Mouse (Mus musculus) neural tube, embryonic 14.5 days (tissue): ENCODE results near the gene Lilrb4a. TPM values are rescaled to one million over a fixed set of nuclear protein-coding genes. Genes with fewer than 3 reads are reported as not detected.

Experiments
- ATAC-seq: fragments of 200-750 bp; cut with Nextera tagmentation; 2 replicates; pipeline ENCODE4 v1.8.0; 2017; ENCODE audit warnings: low read depth, mild to moderate bottlenecking, moderate TSS enrichment, moderate library complexity
- H3K27ac ChIP-seq: fragments of 300-500 bp; sonication (generic); 2 replicates; pipeline ENCODE4 v1.5.1; 2014; ENCODE audit warnings: low read depth, mild to moderate bottlenecking, control low read depth, low read length, moderate library complexity, mixed read lengths
- H3K27me3 ChIP-seq: fragments of 300-500 bp; sonication (generic); 2 replicates; pipeline ENCODE4 v1.6.1; 2014; ENCODE audit warnings: low read length; ENCODE audit not compliant: control insufficient read depth, insufficient read depth
- H3K36me3 ChIP-seq: fragments of 300-500 bp; sonication (generic); 2 replicates; pipeline ENCODE4 v1.6.1; 2014; ENCODE audit warnings: low read length, mixed read lengths; ENCODE audit not compliant: control insufficient read depth, insufficient read depth
- H3K4me1 ChIP-seq: fragments of 300-500 bp; sonication (generic); 2 replicates; pipeline ENCODE4 v1.6.1; 2014; ENCODE audit warnings: low read length; ENCODE audit not compliant: control insufficient read depth, insufficient read depth
- H3K4me2 ChIP-seq: fragments of 300-500 bp; sonication (generic); 2 replicates; pipeline ENCODE4 v1.6.1; 2014; ENCODE audit warnings: mild to moderate bottlenecking, low read depth, low read length, control low read depth
- H3K4me3 ChIP-seq: fragments of 300-500 bp; sonication (generic); 2 replicates; pipeline ENCODE4 v1.5.1; 2014; ENCODE audit warnings: low read depth, low read length, control low read depth, mixed read lengths
- H3K9ac ChIP-seq: fragments of 300-500 bp; sonication (generic); replicated peaks from 2 replicates; pipeline ENCODE4 v1.6.1; 2014; ENCODE audit warnings: low read depth, mild to moderate bottlenecking, control low read depth, low read length, mixed read lengths
- H3K9me3 ChIP-seq: fragments of 300-500 bp; sonication (generic); 2 replicates; pipeline ENCODE4 v1.6.1; 2016; ENCODE audit warnings: low read length; ENCODE audit not compliant: control insufficient read depth
- WGBS: fragments of 180-500 bp; shearing (Covaris S2); extraction: QIAGEN DNeasy Blood & Tissue Kit; methylation state at CpG from one replicate; pipeline ENCODE4 v1.1.7; 2014; 5-methylcytosine and 5-hydroxymethylcytosine counted together
- polyA plus RNA-seq: library from polyadenylated mRNA; unstranded; fragments of >200 nt; fragmentation: Nextera tagmentation; extraction: Ambion mirVana; gene quantifications from 2 replicates; pipeline ENCODE4 v1.2.1, GENCODE M21; 2014

Gene Lilrb4a
- polyA plus RNA-seq, 1 experiment from 2014 or later: 0.43 TPM

- Histone ChIP-seq H3K4me3 (no peak overlapping the region), H3K27ac (no peak overlapping the region), H3K36me3 (no peaks in the 10 kb centered on the region), H3K9me3 (no peaks in the 10 kb centered on the region), H3K9ac (no peak overlapping the region), H3K27me3 (no peaks in the 10 kb centered on the region), H3K4me1 (no peaks in the 10 kb centered on the region), H3K4me2 (no peak overlapping the region)
- ATAC-seq: no peak
Measured at GRCm38 (mm10) chr10:51521453-51521852, 30.7 kb downstream of the Lilrb4a start.

GRCm38 (mm10) chr10:51526090-51526489 is 35.3 kb downstream of the Lilrb4a start:
- Histone ChIP-seq H3K27ac (no peak overlapping the region), H3K4me1 (no peaks in the 10 kb centered on the region), H3K36me3 (no peaks in the 10 kb centered on the region), H3K27me3 (no peaks in the 10 kb centered on the region), H3K4me3 (no peak overlapping the region), H3K9ac (no peak overlapping the region), H3K4me2 (no peak overlapping the region), H3K9me3 (no peaks in the 10 kb centered on the region)
- no peak for ATAC-seq
- WGBS: 74% methylated on average over 7 of the region's 7 CpGs

- Histone ChIP-seq H3K36me3 (no peaks in the 10 kb centered on the region), H3K27me3 (no peaks in the 10 kb centered on the region), H3K9me3 (no peaks in the 10 kb centered on the region), H3K4me3 (no peak overlapping the region), H3K9ac (no peak overlapping the region), H3K4me1 (no peaks in the 10 kb centered on the region), H3K4me2 (no peak overlapping the region), H3K27ac (no peak overlapping the region)
- ATAC-seq: no peak
- 84% methylated on average over 4 of the region's 4 CpGs for WGBS
Measured at GRCm38 (mm10) chr10:51526633-51527032, 35.9 kb downstream of the Lilrb4a start.

GRCm38 (mm10) chr10:51528840-51529434 is 38.2 kb downstream of the Lilrb4a start:
- Histone ChIP-seq H3K9ac (no peak overlapping the region), H3K4me3 (no peak overlapping the region), H3K4me2 (no peak overlapping the region), H3K27me3 (no peaks in the 10 kb centered on the region), H3K36me3 (no peaks in the 10 kb centered on the region), H3K9me3 (no peaks in the 10 kb centered on the region), H3K4me1 (no peaks in the 10 kb centered on the region), H3K27ac (no peak overlapping the region)
- 79% methylated on average over 8 of the region's 8 CpGs for WGBS
- ATAC-seq: no peak

- H3K27ac ChIP-seq: no peak overlapping the region
- no peak overlapping the region for H3K4me3 ChIP-seq
- WGBS: 86% methylated on average over 3 of the region's 3 CpGs
- H3K9me3 ChIP-seq: no peaks in the 10 kb centered on the region
- H3K27me3 ChIP-seq: no peaks in the 10 kb centered on the region
- ATAC-seq: no peak
- no peak overlapping the region for H3K9ac ChIP-seq
- no peak overlapping the region for H3K4me2 ChIP-seq
- H3K36me3 ChIP-seq: no peaks in the 10 kb centered on the region
- no peaks in the 10 kb centered on the region for H3K4me1 ChIP-seq
Measured at GRCm38 (mm10) chr10:51529497-51529896, 38.7 kb downstream of the Lilrb4a start.

GRCm38 (mm10) chr10:51530813-51531212 is 40.1 kb downstream of the Lilrb4a start:
- Histone ChIP-seq H3K4me1 (no peaks in the 10 kb centered on the region), H3K36me3 (no peaks in the 10 kb centered on the region), H3K4me2 (no peak overlapping the region), H3K27ac (no peak overlapping the region), H3K27me3 (no peaks in the 10 kb centered on the region), H3K4me3 (no peak overlapping the region), H3K9me3 (no peaks in the 10 kb centered on the region), H3K9ac (no peak overlapping the region)
- no peak for ATAC-seq
- 83% methylated on average over 7 of the region's 7 CpGs for WGBS

Other genes starting within 250 kb of the Lilrb4a start
- 0.23 TPM in 1 of 2 replicates, not detected in the other for gene Gm49339, start 10.3 kb upstream of the Lilrb4a start, polyA plus RNA-seq
- gene Lilr4b, start 10.3 kb upstream of the Lilrb4a start, polyA plus RNA-seq: 0.18 TPM in 1 of 2 replicates, not detected in the other
- gene Fam162b, start 99.6 kb downstream of the Lilrb4a start, polyA plus RNA-seq: 0.46 and 1.3 TPM in 2 replicates
- 0.12 TPM in 1 of 2 replicates, not detected in the other for gene Gprc6a, start 140.5 kb downstream of the Lilrb4a start, polyA plus RNA-seq
- gene Rfx6, start 186.8 kb downstream of the Lilrb4a start, polyA plus RNA-seq: 0.73 TPM in 1 of 2 replicates, not detected in the other